15 mouse cellular contexts compared by ENCODE assay signal in genomic region chr7:136780708-136781107, GRCm38 (mm10).
"Had no signal": no experiment of that assay in that cellular context is flagged by ENCODE, and none has a peak within 500 bp of the region (broad histone marks: within the 10 kb centered on the region; RNA-seq: fewer than 3 reads in every experiment).

No protein-coding gene starts in this region.

- DNase-seq: lung, adult 2 months; lung, postnatal 14 days; lung, postnatal 36 days; right cerebral cortex, postnatal 14 days; thymus, adult 18-20 months; thymus, postnatal 14 days; thymus, postnatal 36 days had no signal

- H3K4me1 ChIP-seq: lung, embryonic 15.5 days; megakaryocyte, embryonic 14.5 days; midbrain, embryonic 13.5 days; midbrain, embryonic 15.5 days; neural tube, embryonic 12.5 days had no signal

- H3K27me3 ChIP-seq: lung, embryonic 15.5 days; megakaryocyte, embryonic 14.5 days; midbrain, embryonic 13.5 days; midbrain, embryonic 15.5 days; neural tube, embryonic 12.5 days had no signal

- H3K4me3 ChIP-seq: lung, embryonic 15.5 days; megakaryocyte, embryonic 14.5 days; midbrain, embryonic 13.5 days; midbrain, embryonic 15.5 days; neural tube, embryonic 12.5 days had no signal

- H3K9me3 ChIP-seq: lung, embryonic 15.5 days; midbrain, embryonic 13.5 days; midbrain, embryonic 15.5 days; neural tube, embryonic 12.5 days had no signal

- H3K4me2 ChIP-seq: lung, embryonic 15.5 days; midbrain, embryonic 11.5 days; midbrain, embryonic 13.5 days; midbrain, embryonic 15.5 days; neural tube, embryonic 12.5 days had no signal

- H3K36me3 ChIP-seq: lung, embryonic 15.5 days; midbrain, embryonic 13.5 days; midbrain, embryonic 15.5 days; neural tube, embryonic 12.5 days had no signal

- ATAC-seq: lung, postnatal 0 days; midbrain, embryonic 13.5 days; midbrain, embryonic 15.5 days had no signal

- H3K27ac ChIP-seq: lung, embryonic 15.5 days; macrophage; midbrain, embryonic 13.5 days; midbrain, embryonic 15.5 days; neural tube, embryonic 12.5 days had no signal

- H3K9ac ChIP-seq: lung, embryonic 15.5 days; midbrain, embryonic 13.5 days; midbrain, embryonic 15.5 days; neural tube, embryonic 12.5 days had no signal
